Mouse (Mus musculus): ENCODE measurements at regions not wholly inside any gene's neighbourhood (a gene's known extent, or its start where the extent isn't known, plus 50 kb on each side); places are given as distances from the start of the nearest gene placed in this dataset.

GRCm38 (mm10) chr8:116252455-116253216 lies 252.1 kb upstream of the Dynlrb2 start:
- no peaks in the 10 kb centered on the region for H3K27me3 ChIP-seq (ENCODE audit: control insufficient read depth, insufficient read depth, low read length)
- no peak overlapping the region for H3K4me3 ChIP-seq (ENCODE audit: control insufficient read depth, low read depth, low read length)
- no peak overlapping the region for H3K27ac ChIP-seq (ENCODE audit: control insufficient read depth, insufficient read depth, low read depth, low read length)
- no peaks in the 10 kb centered on the region for H3K36me3 ChIP-seq (ENCODE audit: control insufficient read depth, insufficient read depth, low read length)
- no peaks in the 10 kb centered on the region for H3K4me1 ChIP-seq (ENCODE audit: control insufficient read depth, insufficient read depth, low read length)
- TF ChIP-seq CTCF (IDR thresholded peaks at IDR 0.05; ENCODE audit: control insufficient read depth, insufficient read depth, insufficient replicate concordance, low read depth, low read length) (no peak), POLR2A (IDR thresholded peaks at IDR 0.05; ENCODE audit: control insufficient read depth, low read depth, low read length) (no peak)

- no peaks in the 10 kb centered on the region for H3K4me1 ChIP-seq (ENCODE audit: control insufficient read depth, insufficient read depth, low read length)
- no peak overlapping the region for H3K4me3 ChIP-seq (ENCODE audit: control insufficient read depth, low read depth, low read length)
- H3K36me3 ChIP-seq (ENCODE audit: control insufficient read depth, insufficient read depth, low read length): no peaks in the 10 kb centered on the region
- no peaks in the 10 kb centered on the region for H3K27me3 ChIP-seq (ENCODE audit: control insufficient read depth, insufficient read depth, low read length)
- no peak overlapping the region for H3K27ac ChIP-seq (ENCODE audit: control insufficient read depth, insufficient read depth, low read depth, low read length)
- TF ChIP-seq CTCF (IDR thresholded peaks at IDR 0.05; ENCODE audit: control insufficient read depth, insufficient read depth, insufficient replicate concordance, low read depth, low read length) (no peak), POLR2A (IDR thresholded peaks at IDR 0.05; ENCODE audit: control insufficient read depth, low read depth, low read length) (no peak)
Observed at GRCm38 (mm10) chr8:116248398-116248797, 256.4 kb upstream of the Dynlrb2 start.

GRCm38 (mm10) chr8:116243493-116243892 lies 261.3 kb upstream of the Dynlrb2 start:
- H3K27ac ChIP-seq (ENCODE audit: control insufficient read depth, insufficient read depth, low read depth, low read length): no peak overlapping the region
- H3K4me3 ChIP-seq (ENCODE audit: control insufficient read depth, low read depth, low read length): no peak overlapping the region
- no peaks in the 10 kb centered on the region for H3K36me3 ChIP-seq (ENCODE audit: control insufficient read depth, insufficient read depth, low read length)
- no peaks in the 10 kb centered on the region for H3K4me1 ChIP-seq (ENCODE audit: control insufficient read depth, insufficient read depth, low read length)
- no peak for TF ChIP-seq POLR2A (IDR thresholded peaks at IDR 0.05; ENCODE audit: control insufficient read depth, low read depth, low read length)
- no peak for TF ChIP-seq CTCF (IDR thresholded peaks at IDR 0.05; ENCODE audit: control insufficient read depth, insufficient read depth, insufficient replicate concordance, low read depth, low read length)
- H3K27me3 ChIP-seq (ENCODE audit: control insufficient read depth, insufficient read depth, low read length): no peaks in the 10 kb centered on the region

GRCm38 (mm10) chr8:116242972-116243371 lies 261.8 kb upstream of the Dynlrb2 start:
- Histone ChIP-seq H3K27me3 (ENCODE audit: control insufficient read depth, insufficient read depth, low read length) (no peaks in the 10 kb centered on the region), H3K4me3 (ENCODE audit: control insufficient read depth, low read depth, low read length) (no peak overlapping the region), H3K4me1 (ENCODE audit: control insufficient read depth, insufficient read depth, low read length) (no peaks in the 10 kb centered on the region), H3K27ac (ENCODE audit: control insufficient read depth, insufficient read depth, low read depth, low read length) (no peak overlapping the region), H3K36me3 (ENCODE audit: control insufficient read depth, insufficient read depth, low read length) (no peaks in the 10 kb centered on the region)
- TF ChIP-seq CTCF (IDR thresholded peaks at IDR 0.05; ENCODE audit: control insufficient read depth, insufficient read depth, insufficient replicate concordance, low read depth, low read length) (no peak), POLR2A (IDR thresholded peaks at IDR 0.05; ENCODE audit: control insufficient read depth, low read depth, low read length) (no peak)

GRCm38 (mm10) chr8:116241987-116242242 lies 262.9 kb upstream of the Dynlrb2 start:
- no peak overlapping the region for H3K4me3 ChIP-seq (ENCODE audit: control insufficient read depth, low read depth, low read length)
- TF ChIP-seq CTCF (IDR thresholded peaks at IDR 0.05; ENCODE audit: control insufficient read depth, insufficient read depth, insufficient replicate concordance, low read depth, low read length) (no peak), POLR2A (IDR thresholded peaks at IDR 0.05; ENCODE audit: control insufficient read depth, low read depth, low read length) (no peak)
- H3K27ac ChIP-seq (ENCODE audit: control insufficient read depth, insufficient read depth, low read depth, low read length): no peak overlapping the region
- no peaks in the 10 kb centered on the region for H3K36me3 ChIP-seq (ENCODE audit: control insufficient read depth, insufficient read depth, low read length)
- H3K4me1 ChIP-seq (ENCODE audit: control insufficient read depth, insufficient read depth, low read length): no peaks in the 10 kb centered on the region
- H3K27me3 ChIP-seq (ENCODE audit: control insufficient read depth, insufficient read depth, low read length): no peaks in the 10 kb centered on the region

- Histone ChIP-seq H3K27ac (ENCODE audit: control insufficient read depth, insufficient read depth, low read depth, low read length) (no peak overlapping the region), H3K4me3 (ENCODE audit: control insufficient read depth, low read depth, low read length) (no peak overlapping the region), H3K27me3 (ENCODE audit: control insufficient read depth, insufficient read depth, low read length) (no peaks in the 10 kb centered on the region), H3K36me3 (ENCODE audit: control insufficient read depth, insufficient read depth, low read length) (no peaks in the 10 kb centered on the region), H3K4me1 (ENCODE audit: control insufficient read depth, insufficient read depth, low read length) (no peaks in the 10 kb centered on the region; the same call in 1 of the 2 replicates)
- no peak for TF ChIP-seq CTCF (IDR thresholded peaks at IDR 0.05; ENCODE audit: control insufficient read depth, insufficient read depth, insufficient replicate concordance, low read depth, low read length)
- no peak for TF ChIP-seq POLR2A (IDR thresholded peaks at IDR 0.05; ENCODE audit: control insufficient read depth, low read depth, low read length)
Observed at GRCm38 (mm10) chr8:116241146-116241986, 263.4 kb upstream of the Dynlrb2 start.

GRCm38 (mm10) chr8:116238670-116239069 lies 266.1 kb upstream of the Dynlrb2 start:
- no peak overlapping the region for H3K4me3 ChIP-seq (ENCODE audit: control insufficient read depth, low read depth, low read length)
- H3K4me1 ChIP-seq (ENCODE audit: control insufficient read depth, insufficient read depth, low read length): no peaks in the 10 kb centered on the region; the same call in 1 of the 2 replicates
- no peaks in the 10 kb centered on the region for H3K36me3 ChIP-seq (ENCODE audit: control insufficient read depth, insufficient read depth, low read length)
- no peak for TF ChIP-seq POLR2A (IDR thresholded peaks at IDR 0.05; ENCODE audit: control insufficient read depth, low read depth, low read length)
- no peak for TF ChIP-seq CTCF (IDR thresholded peaks at IDR 0.05; ENCODE audit: control insufficient read depth, insufficient read depth, insufficient replicate concordance, low read depth, low read length)
- no peak overlapping the region for H3K27ac ChIP-seq (ENCODE audit: control insufficient read depth, insufficient read depth, low read depth, low read length)
- no peaks in the 10 kb centered on the region for H3K27me3 ChIP-seq (ENCODE audit: control insufficient read depth, insufficient read depth, low read length)
